ENCODE assay signal across 8 mouse cellular contexts in the genomic region with DNA sequence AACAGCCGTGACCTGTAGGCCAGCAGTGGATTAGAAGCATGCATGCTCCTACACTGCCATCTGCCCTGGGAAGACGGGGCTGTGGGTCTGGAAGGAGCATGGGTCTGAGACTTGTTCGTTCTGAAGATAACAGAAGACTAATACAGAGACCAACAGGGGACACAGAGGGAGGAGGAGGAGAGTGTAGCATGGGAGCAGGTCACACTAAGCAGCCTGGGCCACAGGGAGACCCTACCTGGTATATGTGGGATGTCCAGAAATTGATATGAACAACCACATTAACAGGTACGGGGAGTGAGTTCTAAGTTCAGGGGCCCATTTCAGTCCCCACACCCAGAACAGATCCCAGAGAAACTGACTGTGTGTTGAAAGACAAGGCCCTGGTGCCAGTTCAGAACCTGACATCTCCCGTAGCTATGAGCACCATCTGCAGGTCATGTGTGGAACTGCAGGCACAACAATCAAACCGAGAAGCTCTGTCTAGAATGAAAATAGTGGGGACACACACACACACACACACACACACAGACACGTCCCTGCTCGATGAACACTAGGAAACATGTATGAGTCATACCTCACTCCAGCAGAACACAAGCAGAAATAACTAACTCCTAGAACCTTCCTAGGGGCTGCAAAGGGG.
A peak's percentile ranks its signal among the peaks of the same experiment; 100 is the strongest.
DNase-seq lines count a peak whose midpoint lies in the region; ATAC-seq lines count a peak whose summit lies in the region.

No protein-coding gene starts in this region.

- peak; percentile 83 for DNase-seq in intestine, embryonic 14.5 days (ENCODE audit: low spot score)
- DNase-seq in adrenal gland, adult 2 months = peak; percentile 45
- peak; percentile 85 for DNase-seq in embryo, embryonic 10 days (ENCODE audit: low spot score)
- peak; percentile 61 for DNase-seq in gastrocnemius, postnatal 14 days
- DNase-seq in left cerebral cortex, adult 11 months (ENCODE audit: low spot score) = peak; percentile 58
- DNase-seq in midbrain, embryonic 10.5 days (ENCODE audit: low spot score) = peak; percentile 74
- peak; percentile 40 to 75 for DNase-seq in spleen, postnatal 10 days (ENCODE audit: low spot score in 2 of 2)

- intact Hi-C loops in gastrocnemius, postnatal 14 days (cut with DNase I; ENCODE audit: low total_unique reads) = loop anchor here (5.0 kb wide), 1 partner anchor 162 kb away; no protein-coding TSS in a partner anchor

- H3K27ac ChIP-seq in intestine, embryonic 14.5 days (ENCODE audit: low read depth) = no peak overlapping the region
- H3K27ac ChIP-seq in intestine, embryonic 16.5 days (ENCODE audit: low read length) = no peak overlapping the region
- H3K27ac ChIP-seq in midbrain, embryonic 10.5 days (replicated peaks) = no peak overlapping the region

- 38% methylated on average over 8 of the region's 8 CpGs for WGBS in intestine, embryonic 14.5 days
- WGBS in intestine, embryonic 16.5 days = 42% methylated on average over 8 of the region's 8 CpGs
- 40% methylated on average over 8 of the region's 8 CpGs for WGBS in midbrain, embryonic 10.5 days

- no peak for ATAC-seq in intestine, embryonic 14.5 days (replicated peaks; ENCODE audit: low FRiP score, low TSS enrichment, low read depth)
- no peak for ATAC-seq in intestine, embryonic 16.5 days

- H3K4me1 ChIP-seq in intestine, embryonic 14.5 days (replicated peaks; ENCODE audit: control insufficient read depth, insufficient read depth, low read length) = no peaks in the 10 kb centered on the region
- H3K4me1 ChIP-seq in intestine, embryonic 16.5 days (ENCODE audit: control insufficient read depth, insufficient read depth, low read length) = no peaks in the 10 kb centered on the region
- no peaks in the 10 kb centered on the region for H3K4me1 ChIP-seq in midbrain, embryonic 10.5 days

- no peaks in the 10 kb centered on the region for H3K27me3 ChIP-seq in intestine, embryonic 14.5 days (replicated peaks; ENCODE audit: control insufficient read depth, insufficient read depth, low read length)
- no peaks in the 10 kb centered on the region for H3K27me3 ChIP-seq in intestine, embryonic 16.5 days (replicated peaks; ENCODE audit: control insufficient read depth, insufficient read depth, low read length)
- peaks cover 5% of the 10 kb centered on the region; the same call in 1 of the 2 replicates for H3K27me3 ChIP-seq in midbrain, embryonic 10.5 days (ENCODE audit: low read depth, poor library complexity, severe bottlenecking)

- no peaks in the 10 kb centered on the region for H3K9me3 ChIP-seq in intestine, embryonic 14.5 days (ENCODE audit: control insufficient read depth, low read length)
- H3K9me3 ChIP-seq in intestine, embryonic 16.5 days (ENCODE audit: control insufficient read depth, low read length) = no peaks in the 10 kb centered on the region
- no peaks in the 10 kb centered on the region for H3K9me3 ChIP-seq in midbrain, embryonic 10.5 days (replicated peaks)

- no peaks in the 10 kb centered on the region for H3K36me3 ChIP-seq in intestine, embryonic 14.5 days (ENCODE audit: control insufficient read depth, insufficient read depth, low read length)
- H3K36me3 ChIP-seq in intestine, embryonic 16.5 days (ENCODE audit: control insufficient read depth, insufficient read depth, low read length) = no peaks in the 10 kb centered on the region
- no peaks in the 10 kb centered on the region for H3K36me3 ChIP-seq in midbrain, embryonic 10.5 days

- no peak overlapping the region for H3K4me2 ChIP-seq in intestine, embryonic 14.5 days (ENCODE audit: low read length)
- H3K4me2 ChIP-seq in intestine, embryonic 16.5 days (ENCODE audit: low read depth, low read length) = no peak overlapping the region

- no peak overlapping the region for H3K9ac ChIP-seq in intestine, embryonic 14.5 days (ENCODE audit: low read length)
- no peak overlapping the region for H3K9ac ChIP-seq in intestine, embryonic 16.5 days (ENCODE audit: low read depth, low read length)

- no peak overlapping the region for H3K4me3 ChIP-seq in intestine, embryonic 14.5 days (ENCODE audit: low read depth, low read length)
- no peak overlapping the region for H3K4me3 ChIP-seq in intestine, embryonic 16.5 days (ENCODE audit: low read length)
- H3K4me3 ChIP-seq in midbrain, embryonic 10.5 days = no peak overlapping the region
